Mouse (Mus musculus) ES-Bruce4 (cell line): ENCODE results near the gene Zbtb18. TPM values are rescaled to one million over a fixed set of nuclear protein-coding genes. Genes with fewer than 3 reads are reported as not detected.

Experiments
- H3K27ac ChIP-seq: 2 replicates; pipeline ENCODE4 v1.5.1; 2012; ENCODE audit warnings: low read length, inconsistent platforms; ENCODE audit not compliant: insufficient read depth
- H3K27me3 ChIP-seq: 2 replicates; pipeline ENCODE4 v1.6.1; 2012; ENCODE audit warnings: mild to moderate bottlenecking, low read length, inconsistent platforms; ENCODE audit not compliant: control insufficient read depth, poor library complexity, insufficient read depth, severe bottlenecking
- H3K36me3 ChIP-seq: 2 replicates; pipeline ENCODE4 v1.6.1; 2012; ENCODE audit warnings: inconsistent platforms, mild to moderate bottlenecking, low read length, moderate library complexity; ENCODE audit not compliant: control insufficient read depth, poor library complexity, insufficient read depth, severe bottlenecking
- H3K4me1 ChIP-seq: one replicate; pipeline ENCODE4 v1.8.1; 2011; ENCODE audit warnings: low read length; ENCODE audit not compliant: control insufficient read depth, insufficient read depth
- H3K4me3 ChIP-seq: 2 replicates; pipeline ENCODE4 v1.5.1; 2011; ENCODE audit warnings: low read depth, mild to moderate bottlenecking, low read length
- H3K9ac ChIP-seq: 2 replicates; pipeline ENCODE4 v1.6.1; 2012; ENCODE audit warnings: low read depth, mild to moderate bottlenecking, inconsistent platforms; ENCODE audit not compliant: poor library complexity, severe bottlenecking
- H3K9me3 ChIP-seq: replicated peaks from 2 replicates; pipeline ENCODE4 v1.6.1; 2012; ENCODE audit warnings: mild to moderate bottlenecking, low read length, inconsistent platforms; ENCODE audit not compliant: control insufficient read depth, poor library complexity, insufficient read depth, severe bottlenecking
- CTCF ChIP-seq: IDR thresholded peaks from one replicate; pipeline ENCODE4 v1.8.1; 2011; ENCODE audit warnings: low read depth, low read length
- EP300 ChIP-seq: IDR thresholded peaks from 2 replicates; pipeline ENCODE4 v1.6.1; 2011; ENCODE audit warnings: low read depth, low read length; ENCODE audit not compliant: insufficient read depth
- POLR2A ChIP-seq: IDR thresholded peaks from one replicate; pipeline ENCODE4 v1.8.1; 2011; ENCODE audit warnings: low read length; ENCODE audit not compliant: insufficient read depth
- polyA plus RNA-seq: library from polyadenylated mRNA; stranded (reverse); fragments of >200 nt; gene quantifications from 2 replicates; pipeline ENCODE4 v1.2.4, GENCODE M21; 2011; ENCODE audit warnings: low read depth; ENCODE audit not compliant: missing spikeins, insufficient read depth, insufficient read length

Gene Zbtb18
- polyA plus RNA-seq, 1 experiment: 21.3 TPM

DNA sequence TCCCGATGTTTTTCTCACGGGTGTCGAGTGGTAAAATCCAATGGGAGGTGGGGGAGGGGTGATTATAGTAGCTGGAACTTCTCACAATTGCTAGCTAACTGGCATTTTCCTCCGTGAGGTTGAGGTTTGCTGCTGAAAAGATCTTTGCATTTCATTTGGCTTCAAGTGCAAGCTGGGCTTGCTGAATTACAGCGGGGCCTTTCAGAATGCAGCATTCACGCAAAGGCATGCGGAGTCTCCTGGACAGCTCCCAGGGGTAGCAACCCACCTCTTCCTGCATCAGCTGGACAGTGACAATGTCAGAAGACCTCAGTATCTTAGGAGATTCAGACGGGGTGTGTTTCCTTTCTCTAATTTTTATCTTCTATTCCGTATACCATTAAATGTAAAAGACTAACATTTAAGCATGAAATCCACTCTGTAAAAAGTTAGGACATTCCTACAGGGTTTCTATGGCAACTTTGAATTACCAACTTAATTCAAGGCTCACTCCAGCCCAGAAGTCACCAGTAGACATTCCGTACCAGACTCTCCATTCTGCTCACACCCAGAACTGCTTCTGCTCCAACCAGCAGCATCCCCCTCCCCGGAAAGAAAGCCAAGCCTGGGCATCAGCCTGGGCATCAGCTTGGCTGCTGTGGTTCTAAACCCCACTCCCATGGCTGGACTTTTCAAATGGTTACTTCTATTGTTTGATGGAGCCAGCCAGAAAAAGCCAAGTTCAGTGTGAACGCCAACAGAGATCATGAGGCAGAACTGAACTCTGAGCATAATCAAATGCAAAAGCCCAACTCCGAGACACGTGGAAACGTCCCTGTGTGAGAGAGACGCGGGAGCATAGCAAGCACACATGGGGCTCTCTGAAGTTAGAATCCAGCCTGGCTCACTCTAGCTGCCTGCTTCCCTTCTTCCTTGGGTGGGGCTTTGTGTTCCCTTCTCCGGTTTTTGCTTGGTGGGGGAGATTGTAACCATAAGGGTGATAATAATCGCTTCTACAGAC lies 30.5 kb upstream of the Zbtb18 start:
- no peaks in the 10 kb centered on the region for H3K36me3 ChIP-seq
- H3K4me1 ChIP-seq: no peaks in the 10 kb centered on the region
- no peak overlapping the region for H3K4me3 ChIP-seq
- H3K27ac ChIP-seq: no peak overlapping the region
- H3K9ac ChIP-seq: no peak overlapping the region
- H3K27me3 ChIP-seq: no peaks in the 10 kb centered on the region
- TF ChIP-seq EP300: no peak
- TF ChIP-seq CTCF: no peak
- no peak for TF ChIP-seq POLR2A
- H3K9me3 ChIP-seq: no peaks in the 10 kb centered on the region

DNA sequence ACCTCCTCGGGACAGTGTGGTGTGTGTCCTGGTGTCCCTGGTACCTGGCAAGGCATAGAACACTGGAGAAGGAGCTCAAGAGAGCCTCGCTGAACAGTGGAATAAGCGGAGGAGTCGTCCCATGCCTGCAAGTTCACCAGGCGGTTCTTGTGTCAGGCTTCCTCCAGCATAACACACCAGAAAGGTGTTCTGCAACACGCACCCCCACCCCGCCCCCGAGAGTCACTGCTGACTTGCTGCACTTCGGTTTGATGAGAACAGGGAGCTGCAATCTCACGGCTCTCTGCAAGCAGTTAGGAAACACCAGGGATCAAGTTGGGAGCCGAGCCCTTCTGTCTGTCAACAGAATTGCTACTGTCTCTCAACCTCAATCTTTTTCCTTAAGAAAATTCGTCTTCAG lies 22.8 kb upstream of the Zbtb18 start:
- no peaks in the 10 kb centered on the region; the same call in 1 of the 2 replicates for H3K27me3 ChIP-seq
- no peaks in the 10 kb centered on the region for H3K9me3 ChIP-seq
- TF ChIP-seq EP300 (no peak), CTCF (no peak), POLR2A (no peak)
- H3K27ac ChIP-seq: no peak overlapping the region
- H3K36me3 ChIP-seq: no peaks in the 10 kb centered on the region
- H3K4me1 ChIP-seq: no peaks in the 10 kb centered on the region
- H3K4me3 ChIP-seq: no peak overlapping the region
- no peak overlapping the region for H3K9ac ChIP-seq

DNA sequence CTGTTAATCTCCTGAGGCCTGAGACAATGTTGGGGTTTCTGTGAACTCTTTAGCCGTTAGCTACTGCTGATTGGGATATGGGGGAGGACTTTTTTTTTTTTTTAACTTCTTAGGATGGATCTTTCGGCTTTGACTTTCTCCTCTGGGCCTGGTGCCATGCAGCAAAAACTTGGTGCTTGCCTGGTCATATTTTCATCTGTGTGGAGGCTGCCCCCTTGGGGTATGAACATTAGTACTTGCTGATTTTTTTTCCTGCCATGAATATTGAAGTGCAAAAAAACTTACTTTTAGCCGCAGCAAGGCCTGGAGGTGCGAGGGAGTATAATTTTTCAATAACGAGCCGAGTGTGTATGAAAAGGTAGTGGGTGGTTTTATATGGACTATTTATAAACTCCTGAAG lies 22.0 kb upstream of the Zbtb18 start:
- no peaks in the 10 kb centered on the region for H3K9me3 ChIP-seq
- H3K27ac ChIP-seq: no peak overlapping the region
- H3K9ac ChIP-seq: no peak overlapping the region
- H3K36me3 ChIP-seq: no peaks in the 10 kb centered on the region
- H3K4me3 ChIP-seq: no peak overlapping the region
- H3K4me1 ChIP-seq: no peaks in the 10 kb centered on the region
- TF ChIP-seq CTCF (no peak), EP300 (no peak), POLR2A (no peak)
- no peaks in the 10 kb centered on the region; the same call in 1 of the 2 replicates for H3K27me3 ChIP-seq

- Histone ChIP-seq H3K9me3 (no peaks in the 10 kb centered on the region), H3K27ac (no peak overlapping the region), H3K4me1 (no peaks in the 10 kb centered on the region), H3K4me3 (no peak overlapping the region), H3K36me3 (no peaks in the 10 kb centered on the region), H3K27me3 (no peaks in the 10 kb centered on the region), H3K9ac (no peak overlapping the region)
- TF ChIP-seq POLR2A (no peak), EP300 (no peak), CTCF (no peak)
Observed at GRCm38 (mm10) chr1:177427862-177428261, 14.3 kb upstream of the Zbtb18 start.

DNA sequence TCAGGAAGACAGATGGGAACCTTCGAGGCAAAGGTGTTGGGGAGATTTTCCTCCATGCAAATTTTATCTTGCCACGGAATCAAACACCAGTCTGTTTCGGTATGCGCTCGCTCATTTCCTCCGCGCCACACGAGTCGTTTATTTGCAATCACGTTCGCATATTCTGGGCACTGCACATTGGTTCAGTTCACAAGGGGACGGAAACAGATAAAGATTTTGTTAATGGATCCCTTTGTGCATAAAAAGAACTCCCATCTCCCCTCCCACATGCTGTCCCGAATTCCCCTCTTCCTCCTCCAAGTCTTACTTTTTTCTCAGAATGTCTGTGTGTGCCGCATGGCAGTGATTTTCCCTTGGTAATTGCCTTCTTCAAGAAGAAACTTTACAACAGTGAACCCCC lies 13.8 kb upstream of the Zbtb18 start:
- H3K4me3 ChIP-seq: no peak overlapping the region
- H3K27ac ChIP-seq: no peak overlapping the region
- no peaks in the 10 kb centered on the region for H3K9me3 ChIP-seq
- no peaks in the 10 kb centered on the region for H3K36me3 ChIP-seq
- H3K9ac ChIP-seq: no peak overlapping the region
- TF ChIP-seq CTCF (no peak), POLR2A (no peak), EP300 (no peak)
- H3K4me1 ChIP-seq: no peaks in the 10 kb centered on the region
- no peaks in the 10 kb centered on the region for H3K27me3 ChIP-seq

DNA sequence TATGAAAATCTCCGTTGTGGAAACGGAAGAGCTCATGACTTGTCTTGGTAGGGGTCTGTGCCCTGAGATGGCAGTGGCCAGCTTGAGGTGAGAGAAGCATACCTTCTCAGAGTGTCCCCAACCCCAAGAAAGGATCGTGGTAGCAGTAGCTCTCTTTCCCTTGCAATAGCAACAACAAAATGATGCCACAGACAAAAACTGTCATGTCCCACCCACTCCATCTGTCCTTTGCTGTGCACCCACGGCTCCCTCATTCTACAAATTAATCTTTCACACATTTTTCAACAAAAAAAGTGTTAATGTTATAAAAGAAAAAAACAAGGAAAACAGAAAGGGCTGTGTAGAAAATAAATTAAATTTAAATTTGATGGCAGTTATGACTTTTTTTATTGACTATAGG lies 13.1 kb upstream of the Zbtb18 start:
- TF ChIP-seq EP300 (no peak), CTCF (no peak), POLR2A (no peak)
- no peaks in the 10 kb centered on the region for H3K36me3 ChIP-seq
- no peaks in the 10 kb centered on the region for H3K27me3 ChIP-seq
- no peak overlapping the region for H3K27ac ChIP-seq
- no peak overlapping the region for H3K4me3 ChIP-seq
- H3K9ac ChIP-seq: no peak overlapping the region
- H3K4me1 ChIP-seq: no peaks in the 10 kb centered on the region
- no peaks in the 10 kb centered on the region for H3K9me3 ChIP-seq
